8 mouse cellular contexts compared by ENCODE assay signal in the genomic region with DNA sequence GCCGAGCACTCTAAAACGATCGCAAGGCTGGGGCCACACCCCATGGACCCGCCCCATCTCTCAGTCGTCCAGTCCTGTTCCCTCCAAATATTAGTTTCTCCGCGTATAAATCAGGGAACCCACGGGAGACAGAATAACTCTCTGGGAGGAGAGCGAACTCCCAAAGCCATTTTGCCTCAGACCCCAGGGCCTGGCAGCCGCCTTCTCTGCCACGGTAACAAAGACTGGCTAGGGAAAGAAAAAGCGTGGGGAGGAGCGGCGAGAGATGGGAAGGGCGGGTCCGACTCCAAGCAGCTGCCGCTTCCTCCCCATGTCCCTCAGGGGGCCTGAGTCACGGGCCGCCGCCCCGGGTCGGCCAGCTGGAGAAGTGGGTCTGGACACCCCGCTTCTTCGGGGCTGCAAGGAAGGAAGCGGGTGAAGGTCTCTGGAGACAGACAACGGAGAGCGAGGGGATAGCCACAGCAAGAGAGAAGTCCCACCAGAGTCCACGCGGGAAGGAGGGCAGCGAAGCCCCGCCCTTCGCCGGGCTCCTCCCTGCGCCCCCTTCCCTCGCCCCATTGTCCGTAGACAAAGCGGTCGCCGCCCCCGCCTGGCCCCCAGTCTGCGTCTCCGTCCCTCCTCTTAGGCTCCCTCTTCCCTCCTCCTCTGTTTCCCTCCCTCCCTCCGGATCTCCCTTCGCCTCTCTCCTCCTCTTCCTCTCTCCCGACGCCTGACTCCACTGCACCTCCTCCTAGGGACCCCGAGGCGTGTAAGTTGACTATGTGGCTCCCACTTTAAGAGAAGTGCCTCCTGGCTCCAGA. TPM values are rescaled to one million over a fixed set of nuclear protein-coding genes. Genes with fewer than 3 reads are reported as not detected.
DNase-seq lines count a peak whose midpoint lies in the region; ATAC-seq lines count a peak whose summit lies in the region.

Ppp1r18 (plus strand) TSS at position 113 of the 800 bp plus-strand sequence.

- peak within 1 kb of the TSS; percentile 87 for H3K9ac ChIP-seq in forebrain, embryonic 16.5 days (replicated peaks; ENCODE audit: low read depth, low read length)
- peak within 1 kb of the TSS; percentile 87 for H3K9ac ChIP-seq in hindbrain, embryonic 11.5 days (ENCODE audit: low read depth, low read length)

- no peaks in the 10 kb centered on the region for H3K9me3 ChIP-seq in forebrain, embryonic 16.5 days (ENCODE audit: control insufficient read depth, low read length)
- H3K9me3 ChIP-seq in hindbrain, embryonic 11.5 days (ENCODE audit: control insufficient read depth, low read length) = no peaks in the 10 kb centered on the region

- H3K4me2 ChIP-seq in forebrain, embryonic 16.5 days (ENCODE audit: low read length) = peak within 1 kb of the TSS; percentile 93
- H3K4me2 ChIP-seq in hindbrain, embryonic 11.5 days (replicated peaks; ENCODE audit: low read depth, low read length) = peak within 1 kb of the TSS; percentile 98

- no peaks in the 10 kb centered on the region for H3K27me3 ChIP-seq in forebrain, embryonic 16.5 days (replicated peaks; ENCODE audit: control insufficient read depth, insufficient read depth, low read length)
- H3K27me3 ChIP-seq in hindbrain, embryonic 11.5 days (ENCODE audit: control insufficient read depth, insufficient read depth, low read length) = no peaks in the 10 kb centered on the region

- ATAC-seq in cerebellum, adult (ENCODE audit: insufficient number of reproducible peaks, low FRiP score, low TSS enrichment) = no peak
- peak; percentile 54 for ATAC-seq in forebrain, embryonic 16.5 days
- ATAC-seq in hindbrain, embryonic 11.5 days (ENCODE audit: low FRiP score) = peak; percentile 76
- no peak for ATAC-seq in monocyte, adult 5-6 weeks (replicated peaks; ENCODE audit: insufficient number of reproducible peaks, low FRiP score, low TSS enrichment, poor library complexity, severe bottlenecking)

- DNase-seq in cerebellum, adult 9-11 months = peak; percentile 54
- peak; percentile 74 for DNase-seq in adrenal gland, postnatal 25 days
- DNase-seq in hindbrain, embryonic 11.5 days (ENCODE audit: low spot score) = peak; percentile 89
- peak; percentile 67 for DNase-seq in liver
- DNase-seq in testis, postnatal 10 days (ENCODE audit: low spot score) = peak; percentile 88

- H3K4me1 ChIP-seq in forebrain, embryonic 16.5 days (replicated peaks; ENCODE audit: control insufficient read depth, insufficient read depth, low read length) = peaks cover 52% of the 10 kb centered on the region
- H3K4me1 ChIP-seq in hindbrain, embryonic 11.5 days (replicated peaks; ENCODE audit: control insufficient read depth, insufficient read depth, low read length) = peaks cover 8% of the 10 kb centered on the region

- H3K27ac ChIP-seq in forebrain, embryonic 16.5 days (ENCODE audit: low read length) = peak within 1 kb of the TSS; percentile 97
- H3K27ac ChIP-seq in hindbrain, embryonic 11.5 days (ENCODE audit: low read depth, low read length) = peak within 1 kb of the TSS; percentile 99

- under 1% methylated on average over 47 of the region's 48 CpGs for WGBS in forebrain, embryonic 16.5 days
- under 1% methylated on average over 47 of the region's 48 CpGs for WGBS in hindbrain, embryonic 11.5 days

- no peaks in the 10 kb centered on the region for H3K36me3 ChIP-seq in forebrain, embryonic 16.5 days (ENCODE audit: control insufficient read depth, insufficient read depth)
- H3K36me3 ChIP-seq in hindbrain, embryonic 11.5 days (ENCODE audit: control insufficient read depth, insufficient read depth, low read length) = no peaks in the 10 kb centered on the region; the same call in 1 of the 2 replicates

- peak within 1 kb of the TSS; percentile 83 for H3K4me3 ChIP-seq in forebrain, embryonic 16.5 days (replicated peaks; ENCODE audit: low read length)
- H3K4me3 ChIP-seq in hindbrain, embryonic 11.5 days (ENCODE audit: low read depth, low read length) = peak within 1 kb of the TSS; percentile 54

RNA-seq across cellular contexts. Expression of gene Ppp1r18, which starts in this region (rescaled TPM):
- total RNA-seq in adrenal gland, postnatal 25 days (2021) = 36.5 and 36.8 TPM in 2 replicates
- 24.9 and 25.7 TPM in 2 replicates for polyA plus RNA-seq in forebrain, embryonic 16.5 days (2015; fragmentation: Nextera tagmentation; extraction: Ambion mirVana)
- polyA plus RNA-seq in hindbrain, embryonic 11.5 days (2014; fragmentation: Nextera tagmentation; extraction: Ambion mirVana) = 27.6 and 31.3 TPM in 2 replicates
- 65.6 to 113 TPM (median 72.3 TPM) in 3 replicates for total RNA-seq in monocyte, adult 5-6 weeks (2017)

Comparison
In these comparisons a context has a peak if more than half of its experiments do, and no peak if none do; other contexts are left out.
1. ATAC-seq: peak in forebrain, embryonic 16.5 days (single experiment) and hindbrain, embryonic 11.5 days (single experiment); none in cerebellum, adult (single experiment) and monocyte, adult 5-6 weeks (single experiment).
2. Peak in every context shown above with its lines, with median percentiles within 50 percentile points of each other: DNase-seq.